Mouse (Mus musculus) embryo, embryonic 10 days (tissue): ENCODE data around the gene Arid1a.
A peak's percentile ranks its signal among the peaks of the same experiment; 100 is the strongest.
"Not testable (repeated sequence)": the region's sequence is repeated elsewhere in the genome, so short reads cannot be mapped to it uniquely, and the experiment has no call there.

Experiments
- DNase-seq: peaks from one replicate; pipeline ENCODE4 v3.0.0-alpha.2; 2015; ENCODE audit warnings: low spot score

The Arid1a gene

DNA sequence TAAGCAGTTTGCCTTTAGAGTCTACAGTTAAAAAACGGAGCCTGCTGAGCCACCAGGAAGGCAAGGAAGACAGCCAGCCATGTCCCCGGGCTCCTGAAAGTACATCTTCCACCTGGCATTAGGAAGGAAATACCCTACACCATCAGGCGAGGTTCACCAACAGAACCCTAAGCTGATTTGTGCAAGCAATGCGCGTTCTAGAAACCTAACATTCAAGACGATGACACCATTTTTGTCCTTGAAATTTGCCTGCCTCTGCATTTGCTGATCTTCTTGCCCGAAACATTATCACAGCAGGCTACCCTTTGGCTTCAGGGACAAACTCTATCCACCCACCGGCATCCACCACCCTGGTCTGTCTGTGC lies 82.3 kb downstream of the Arid1a start:
- DNase-seq: no peak

DNA sequence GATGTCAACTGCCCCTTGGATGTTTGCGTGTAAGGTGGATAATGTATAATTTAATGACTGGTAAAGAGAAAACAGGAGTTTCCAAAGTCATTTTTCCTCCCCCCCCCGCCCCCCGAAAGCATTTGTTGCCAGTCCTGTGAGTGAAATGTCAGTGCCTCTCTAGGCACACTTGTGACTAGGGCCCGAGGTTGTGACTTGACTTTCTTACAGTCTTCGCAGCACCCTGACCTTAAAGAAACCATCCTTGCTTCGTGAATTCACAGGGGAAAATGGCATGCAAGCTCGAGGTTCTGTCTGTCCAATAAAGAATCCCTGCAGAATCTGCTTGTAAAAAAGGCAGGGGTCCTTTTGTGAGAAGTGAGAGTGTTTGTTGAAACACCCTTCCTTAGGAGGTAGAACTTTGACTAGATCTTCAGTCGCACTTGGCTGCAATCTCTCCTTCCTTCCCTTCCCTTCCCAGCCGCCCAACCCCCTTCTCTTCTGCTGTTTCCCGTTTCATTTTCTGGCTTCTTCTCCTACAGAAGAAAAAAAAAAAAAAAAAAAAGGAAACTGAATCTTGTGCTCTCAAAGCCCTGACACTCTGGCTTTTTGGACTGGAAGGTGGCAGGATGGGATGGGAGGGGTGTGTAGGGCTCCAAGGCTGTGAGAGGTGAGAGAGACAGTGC lies 82.8 kb downstream of the Arid1a start:
- DNase-seq: no peak

DNA sequence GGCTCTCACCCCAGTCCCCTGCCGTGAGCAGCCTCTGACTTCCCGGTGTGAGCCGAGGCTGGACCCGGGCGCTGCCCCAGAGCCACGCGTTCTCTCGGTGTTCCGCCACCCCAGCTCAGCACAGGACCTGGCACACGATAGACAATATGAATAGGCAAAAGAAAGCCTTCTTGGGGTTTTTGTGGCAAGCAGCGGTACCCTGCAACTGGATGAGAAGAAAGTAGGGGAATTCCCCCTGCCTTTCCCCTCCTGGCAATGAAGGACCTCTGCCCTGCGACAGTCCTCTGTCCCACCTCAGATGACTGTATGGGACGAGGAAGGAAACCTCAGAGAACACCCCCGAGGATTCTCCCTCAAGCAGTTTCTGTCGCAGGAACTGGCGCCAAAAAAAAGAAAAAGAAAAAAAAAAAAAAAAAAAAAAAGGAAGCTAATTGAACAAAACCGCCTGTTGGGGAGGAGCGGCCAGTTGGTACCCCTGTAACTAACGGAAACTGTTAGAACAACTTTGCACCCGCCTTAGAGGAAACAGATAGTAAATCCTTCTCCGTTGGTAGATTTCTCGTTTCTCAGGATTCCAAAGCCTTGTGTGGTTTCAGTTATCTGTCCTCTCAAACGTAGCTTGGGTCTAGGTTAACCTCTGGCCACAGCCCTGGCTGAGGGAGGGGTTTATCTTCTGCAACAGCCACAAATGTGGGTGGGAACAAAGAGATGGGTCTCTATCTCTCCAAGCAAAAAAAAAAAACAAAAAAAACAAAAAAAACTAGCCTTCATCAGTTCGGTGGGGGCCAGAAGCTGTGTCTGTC lies 83.5 kb downstream of the Arid1a start:
- peak; percentile 55 for DNase-seq

DNA sequence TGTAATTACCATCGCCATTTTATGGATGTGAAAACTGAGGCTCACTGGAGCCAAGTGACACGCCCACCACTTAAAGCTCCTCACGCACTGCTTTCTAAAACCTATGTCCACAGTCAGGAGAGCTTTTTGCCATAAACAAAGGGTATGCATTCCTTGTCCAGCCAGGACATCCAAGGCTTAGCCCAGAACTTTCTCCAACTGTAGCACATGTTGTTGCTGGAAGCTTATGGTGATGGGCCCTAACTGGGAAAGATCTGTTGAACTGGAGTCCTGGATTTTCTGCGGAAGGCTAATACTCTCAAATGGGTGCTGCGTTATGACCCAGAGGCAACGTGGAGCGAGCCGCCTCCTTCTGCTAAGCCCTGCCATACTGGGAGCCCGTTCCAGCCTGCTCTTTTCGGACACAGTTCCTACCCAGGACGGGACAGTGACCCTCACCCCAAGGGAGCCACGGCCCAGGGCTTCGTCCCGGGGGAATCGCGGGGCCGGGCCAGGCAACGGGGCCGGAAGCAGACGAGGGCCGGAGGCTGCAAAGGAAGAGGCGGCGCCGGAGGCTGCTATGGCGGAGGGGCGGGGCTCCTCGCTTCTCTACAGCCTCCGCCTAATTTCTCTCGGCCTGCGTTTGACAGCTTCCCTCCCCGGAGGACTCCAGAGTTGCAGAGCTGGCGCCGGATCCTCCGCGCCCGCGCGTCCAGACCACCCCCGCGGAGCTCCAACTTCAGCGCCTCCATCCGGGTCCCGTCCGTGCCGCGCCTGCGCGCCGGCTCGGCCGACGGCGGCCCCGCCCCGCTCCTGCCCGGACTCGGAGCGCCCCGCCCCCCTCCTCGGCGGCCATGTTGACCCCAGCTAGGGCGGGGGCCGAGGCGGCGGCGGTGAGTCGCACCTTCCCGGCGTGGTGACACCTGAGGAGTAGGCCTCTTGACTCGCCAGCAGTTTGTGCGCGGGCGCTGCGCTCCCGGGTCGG lies 84.4 kb downstream of the Arid1a start, which contains the start of gene Pigv:
Gene Pigv, minus strand, starts transcription at position 767 of the 964 bp plus-strand sequence.
- peak; percentile 87 for DNase-seq

DNA sequence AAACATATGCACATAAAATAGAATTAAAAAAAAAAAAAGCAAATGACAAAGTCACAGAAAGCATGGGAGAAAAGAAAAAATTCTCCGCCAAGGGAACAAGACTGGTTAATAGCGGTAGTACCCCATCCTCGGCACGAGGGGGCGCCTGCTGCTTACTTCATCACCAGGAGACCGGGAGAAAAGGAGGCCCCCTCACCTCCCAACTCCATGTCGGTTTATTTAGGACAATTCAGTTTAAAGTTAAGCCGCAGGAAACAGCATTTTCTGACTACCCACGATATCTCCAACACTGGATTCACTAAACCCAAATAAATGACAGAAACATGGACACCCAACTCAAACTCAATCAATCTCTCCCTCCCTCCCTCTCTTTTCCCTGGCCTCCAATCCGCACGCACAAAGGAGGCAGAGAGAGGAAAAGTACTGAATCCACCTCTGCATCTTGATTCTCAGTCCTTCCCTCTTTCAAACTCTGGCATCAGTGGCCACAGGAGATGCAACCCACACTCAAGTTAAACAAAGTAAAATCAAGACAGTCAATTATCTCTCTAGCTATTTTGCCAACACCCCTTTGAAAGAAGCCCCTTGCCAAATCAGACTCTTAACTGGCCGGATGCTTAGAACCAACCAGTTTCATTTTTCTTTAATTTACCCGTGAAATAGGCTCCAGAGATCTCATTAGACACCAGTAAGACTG lies 85.2 kb downstream of the Arid1a start:
- DNase-seq: peak; percentile 87

DNA sequence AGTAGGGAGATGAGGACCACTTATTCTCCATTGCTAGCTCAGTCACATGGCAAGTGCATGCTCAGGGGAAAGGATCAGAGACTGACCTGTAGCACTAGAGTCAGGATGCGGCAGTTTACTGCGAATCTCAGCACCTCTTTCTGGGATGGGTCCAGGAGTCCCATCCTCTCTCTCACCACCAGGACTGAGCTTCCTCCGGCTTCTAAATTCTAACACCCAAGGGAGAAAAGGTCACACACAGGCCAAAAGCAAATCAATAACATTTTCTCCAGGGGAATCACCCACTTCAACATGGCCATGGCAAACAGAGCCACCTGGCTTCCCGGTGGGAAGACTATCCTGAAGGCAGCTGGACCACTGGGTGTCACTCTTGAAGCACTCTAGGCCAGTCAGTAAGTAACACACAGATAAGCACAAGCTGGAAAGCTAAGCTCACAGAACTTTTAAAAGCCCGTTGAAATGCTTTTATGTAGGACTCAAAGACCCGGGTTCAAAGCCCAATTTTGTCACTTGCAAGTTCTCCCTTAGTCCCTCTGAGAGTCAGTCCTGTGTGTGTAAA lies 86.8 kb downstream of the Arid1a start:
- DNase-seq: no peak

DNA sequence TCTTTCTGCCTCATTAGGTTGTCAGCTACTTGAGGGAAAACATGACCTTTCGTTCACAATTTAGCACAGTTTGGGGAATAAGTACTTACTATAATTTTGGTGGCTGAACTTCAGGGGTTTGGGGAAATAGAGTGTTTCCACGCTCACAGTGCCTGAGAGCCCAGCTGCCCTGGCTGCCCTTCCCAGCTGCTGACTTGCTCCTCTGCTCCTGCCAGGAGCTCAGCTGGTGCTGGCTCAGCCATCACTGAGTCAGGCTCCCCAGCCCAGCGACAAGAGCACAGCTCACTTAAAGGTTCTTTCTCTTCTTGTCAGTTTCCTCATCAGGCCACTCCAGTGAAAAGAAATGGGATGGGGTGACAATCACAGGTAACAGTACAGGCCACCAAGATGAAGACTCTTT lies 88.0 kb downstream of the Arid1a start:
- DNase-seq: no peak

DNA sequence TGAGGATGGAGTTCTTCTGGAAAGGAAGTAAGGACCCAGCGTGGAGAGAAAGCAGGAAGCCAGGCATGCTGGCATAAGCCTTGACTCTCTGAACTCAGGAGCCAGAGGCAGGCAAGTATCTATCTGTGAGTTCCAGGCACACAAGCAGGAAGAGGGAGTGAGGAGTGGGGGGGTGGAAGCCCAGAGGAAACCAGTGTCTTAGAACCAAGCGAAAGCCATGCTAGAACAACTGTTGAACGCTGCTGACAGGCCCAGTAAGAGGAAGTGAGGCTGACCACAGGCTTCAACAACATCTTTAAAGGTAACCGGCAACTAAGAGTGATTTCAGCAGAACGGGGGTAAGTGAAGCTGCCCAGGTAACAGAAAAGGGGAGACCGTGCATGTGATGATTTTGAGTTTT lies 90.4 kb downstream of the Arid1a start:
- no peak for DNase-seq

DNA sequence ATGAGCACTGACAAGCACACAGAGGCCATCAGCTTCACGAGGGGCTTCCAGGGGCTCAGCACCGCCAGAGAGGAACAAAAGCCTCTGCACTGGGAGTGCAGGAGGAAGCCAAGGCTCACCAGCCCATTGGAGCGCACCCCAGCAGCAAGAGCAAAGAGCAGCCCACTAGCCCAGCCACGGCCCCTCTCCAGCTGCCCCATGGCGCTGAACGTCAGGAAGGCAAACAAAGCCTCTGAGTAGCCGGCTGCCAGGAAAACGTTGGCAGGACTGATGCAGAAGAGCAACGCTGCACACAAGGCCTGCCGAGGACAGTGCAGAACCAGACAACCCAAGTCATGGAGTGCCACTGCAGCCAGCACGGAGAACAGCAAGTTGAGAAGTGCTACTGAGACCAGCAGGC lies 91.5 kb downstream of the Arid1a start:
- DNase-seq: no peak

DNA sequence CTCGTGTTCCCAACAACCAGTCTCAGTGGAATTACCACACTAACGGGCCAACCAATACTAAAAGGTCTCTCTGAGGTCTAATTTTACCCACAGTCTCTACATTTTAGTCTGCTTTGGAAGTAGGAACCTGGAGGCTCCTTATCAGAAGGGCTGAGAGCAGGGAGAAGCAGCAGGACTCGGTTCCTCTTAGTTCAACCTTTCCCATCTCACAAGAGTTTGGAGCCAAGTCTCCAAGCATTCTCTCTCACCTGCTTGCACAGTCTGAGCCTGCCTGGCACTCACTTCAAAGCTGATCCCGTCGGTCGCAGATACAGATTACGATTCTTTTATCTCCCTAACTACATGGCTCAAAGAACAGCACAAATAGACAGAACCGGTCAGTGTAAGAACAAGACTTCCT lies 93.6 kb downstream of the Arid1a start:
- DNase-seq: no peak

DNA sequence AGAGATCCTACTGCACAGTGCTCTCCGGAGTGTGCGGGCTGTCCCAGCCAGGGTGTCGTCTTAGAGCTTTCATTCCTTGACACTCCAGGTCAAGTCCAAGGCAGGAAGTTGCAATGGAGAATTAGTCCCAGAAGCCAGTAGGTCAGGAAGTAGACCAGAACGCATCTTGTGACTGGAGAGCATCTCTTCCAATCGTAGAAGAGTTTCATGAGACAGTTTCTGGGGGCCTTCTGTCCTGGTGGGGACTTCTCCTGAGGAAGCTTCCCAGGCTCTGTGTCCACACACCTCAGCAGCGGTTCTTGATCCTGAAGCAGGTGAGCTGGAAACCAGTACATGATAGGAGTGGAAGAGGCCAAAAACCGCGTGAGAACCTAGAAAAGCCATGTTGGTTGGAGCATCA lies 94.1 kb downstream of the Arid1a start:
- DNase-seq: no peak

DNA sequence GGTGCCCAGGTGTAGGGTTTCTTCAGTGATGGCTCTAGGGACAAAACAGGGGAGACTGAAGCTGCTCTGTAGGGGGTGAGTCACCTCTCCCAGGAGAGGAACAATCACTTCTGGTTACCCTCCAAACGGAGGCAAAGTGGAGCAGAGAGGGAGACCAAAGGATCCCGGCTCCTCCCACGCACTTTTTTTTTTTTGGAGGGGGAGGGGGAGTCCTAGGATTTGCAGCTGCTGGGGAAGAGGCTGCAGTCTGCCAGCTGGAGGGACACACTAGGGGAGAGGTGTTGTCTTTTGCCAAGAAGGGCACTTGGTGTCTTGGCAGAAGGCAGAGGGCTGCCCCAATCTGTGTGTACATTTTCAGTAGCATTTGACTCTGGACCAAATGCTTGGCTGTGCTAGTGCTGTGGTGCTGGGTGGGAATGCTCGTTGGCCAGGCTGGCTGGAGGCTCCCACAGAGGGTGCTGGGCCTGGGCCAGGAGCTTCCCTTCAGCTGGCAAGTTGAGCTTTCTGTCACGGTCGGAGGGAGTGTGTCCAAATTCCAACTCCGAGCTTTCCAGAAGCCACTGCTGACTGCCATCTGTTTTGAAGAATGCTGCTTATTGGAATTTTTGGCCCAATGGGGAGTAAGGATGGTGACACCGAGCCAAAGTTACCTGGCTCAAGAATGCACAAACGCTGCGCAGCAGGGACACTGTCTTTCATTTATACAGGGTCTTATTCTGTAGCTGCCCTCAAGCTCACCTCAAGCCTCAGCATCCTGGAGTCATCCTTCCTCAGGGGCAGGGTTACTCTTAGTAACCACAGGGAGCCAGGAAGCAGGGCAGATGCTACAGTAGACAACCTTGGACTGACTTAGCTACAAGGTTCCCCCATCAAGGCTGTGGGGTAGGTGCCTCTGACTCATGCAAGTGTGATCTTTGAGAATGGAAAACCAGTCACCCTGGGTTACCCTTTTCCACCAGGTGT lies 96.1 kb downstream of the Arid1a start:
- no peak for DNase-seq

DNA sequence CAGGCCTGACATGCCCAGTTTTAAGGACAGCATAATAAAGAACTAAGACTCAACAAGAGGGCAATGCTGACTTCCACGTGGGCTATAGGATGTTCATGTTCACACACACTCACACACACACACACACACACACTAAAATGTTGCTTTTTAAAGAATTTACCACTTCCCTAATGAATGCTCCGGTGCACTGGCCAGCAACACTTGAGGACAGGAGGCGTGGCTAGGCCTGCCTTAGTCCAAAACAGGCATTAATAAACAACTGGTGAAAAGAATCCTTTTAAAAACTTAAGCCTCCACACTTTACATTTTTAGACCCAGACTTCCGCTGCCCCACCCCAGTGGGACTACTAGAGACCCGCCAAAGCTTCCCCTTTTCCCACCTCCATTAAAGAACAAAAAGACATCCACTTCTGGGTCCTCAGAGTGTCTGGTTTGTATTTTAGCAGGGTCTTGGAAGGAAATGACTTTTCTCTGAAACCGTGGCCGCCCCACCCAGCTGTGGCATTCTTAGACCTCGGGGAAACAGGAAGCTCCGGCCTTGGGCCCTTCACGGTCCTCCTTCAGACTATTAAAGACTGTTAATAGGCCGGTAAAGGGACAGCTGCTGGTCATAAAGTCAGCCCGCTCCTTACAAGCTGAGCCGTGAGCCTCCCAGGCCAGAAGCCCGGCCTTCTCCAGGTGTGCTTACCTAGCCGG lies 96.9 kb downstream of the Arid1a start:
- peak; percentile 53 for DNase-seq

DNA sequence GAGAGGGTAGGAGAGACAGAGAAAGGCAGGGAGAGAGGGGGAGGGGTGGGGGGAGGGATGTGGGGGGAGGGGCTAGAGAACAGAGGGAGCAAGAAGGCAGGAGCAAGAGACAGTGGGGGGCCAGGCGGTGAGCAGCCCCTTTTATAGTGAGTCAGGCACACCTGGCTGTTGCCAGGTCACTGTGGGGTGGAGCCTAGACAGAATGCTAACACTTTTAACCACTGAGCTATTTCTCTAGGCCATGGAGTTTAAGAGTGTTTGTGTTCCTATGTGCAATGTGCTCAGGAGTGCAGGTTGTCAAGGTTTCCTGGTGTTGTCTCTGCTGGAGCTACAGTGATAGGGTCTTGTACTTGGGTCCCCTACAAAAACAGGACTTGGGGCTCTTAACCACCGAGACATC lies 97.8 kb downstream of the Arid1a start:
- DNase-seq: no peak

DNA sequence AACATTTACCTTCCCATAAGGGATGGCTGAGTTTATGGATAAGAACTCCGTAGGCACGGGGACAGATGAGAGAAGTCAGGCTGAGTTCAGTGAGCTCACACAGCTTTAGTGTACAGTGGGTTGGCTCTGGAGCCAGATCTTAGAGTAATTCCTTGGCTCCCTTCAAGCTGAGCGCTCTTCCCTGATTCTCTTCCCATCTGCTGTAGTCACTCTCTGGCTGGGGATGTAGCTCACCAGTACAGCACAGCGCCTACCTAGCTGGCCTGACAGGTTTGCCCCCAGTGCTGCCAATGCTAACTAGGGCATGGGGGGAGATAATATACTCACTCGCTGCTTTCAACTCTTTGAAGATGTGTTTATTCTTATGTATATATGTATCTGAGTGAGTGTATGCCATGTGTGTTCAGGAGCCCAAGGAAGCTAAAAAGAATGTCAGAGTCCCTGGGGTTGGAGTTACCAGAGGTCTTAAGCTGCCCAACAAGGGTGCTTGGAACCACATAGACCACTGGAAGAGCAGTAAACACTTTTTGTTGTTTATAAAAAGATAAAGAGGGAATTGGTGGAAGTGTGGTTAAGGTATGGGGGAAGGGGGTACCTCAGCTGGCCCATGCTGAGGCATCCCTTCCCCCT lies 98.6 kb downstream of the Arid1a start:
- DNase-seq: no peak

DNA sequence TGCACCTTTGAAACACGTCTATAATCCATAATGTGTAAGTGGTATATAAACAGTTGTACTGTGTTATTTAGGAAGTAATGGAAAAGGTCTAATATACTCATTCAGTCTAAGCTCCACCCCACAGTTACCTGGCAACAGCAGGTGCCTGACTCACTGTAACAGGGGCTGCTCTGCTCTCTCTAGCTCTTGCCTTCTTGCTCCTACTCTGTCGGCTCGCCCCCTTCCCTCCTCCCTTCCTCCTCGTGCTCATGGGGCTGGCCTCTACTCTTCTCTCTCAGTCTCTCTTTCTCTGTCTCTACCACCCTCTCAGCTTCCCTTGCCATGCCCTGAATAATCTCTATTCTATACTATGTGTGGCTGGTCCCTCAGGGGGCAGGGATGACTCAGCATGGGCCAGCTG lies 99.6 kb downstream of the Arid1a start:
- DNase-seq: no peak

DNA sequence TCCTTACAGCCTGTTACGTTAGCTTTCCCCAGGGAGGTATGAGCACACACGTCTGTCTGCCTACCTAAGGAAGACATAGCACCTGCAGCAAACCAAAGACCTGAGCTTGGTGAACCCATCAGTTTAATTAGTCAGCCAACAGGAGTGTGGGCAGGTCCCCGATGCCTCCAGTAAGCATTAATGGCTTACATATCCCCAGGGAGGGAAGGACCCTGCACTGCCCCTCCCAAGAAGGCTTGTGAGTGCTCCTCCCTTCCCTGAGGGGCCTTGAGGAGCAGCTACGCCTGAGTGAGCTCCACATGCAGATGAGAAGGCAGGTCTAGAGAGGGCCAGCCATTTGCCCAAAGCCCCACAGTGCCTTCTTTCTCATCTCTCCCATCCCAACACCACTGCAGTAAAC lies 100.3 kb downstream of the Arid1a start:
- DNase-seq: no peak

DNA sequence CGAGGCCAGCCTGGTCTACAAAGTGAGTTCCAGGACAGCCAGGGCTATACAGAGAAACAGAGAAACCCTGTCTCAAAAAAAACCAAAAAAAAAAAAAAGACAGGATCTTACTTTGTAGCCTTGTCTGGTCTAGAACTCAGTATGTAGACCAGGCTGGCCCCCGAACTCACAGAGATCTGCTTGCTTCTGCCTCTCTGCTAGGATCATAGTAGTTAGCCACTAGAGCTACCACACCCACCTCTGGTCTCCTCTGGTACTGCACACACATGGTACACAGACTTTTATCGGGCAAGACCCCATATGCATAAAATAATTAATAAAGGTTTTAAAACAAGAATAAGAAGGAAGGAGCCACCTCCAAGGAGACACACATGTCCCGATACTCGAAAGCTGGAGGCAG lies 102.5 kb downstream of the Arid1a start:
- not testable (repeated sequence) for DNase-seq

DNA sequence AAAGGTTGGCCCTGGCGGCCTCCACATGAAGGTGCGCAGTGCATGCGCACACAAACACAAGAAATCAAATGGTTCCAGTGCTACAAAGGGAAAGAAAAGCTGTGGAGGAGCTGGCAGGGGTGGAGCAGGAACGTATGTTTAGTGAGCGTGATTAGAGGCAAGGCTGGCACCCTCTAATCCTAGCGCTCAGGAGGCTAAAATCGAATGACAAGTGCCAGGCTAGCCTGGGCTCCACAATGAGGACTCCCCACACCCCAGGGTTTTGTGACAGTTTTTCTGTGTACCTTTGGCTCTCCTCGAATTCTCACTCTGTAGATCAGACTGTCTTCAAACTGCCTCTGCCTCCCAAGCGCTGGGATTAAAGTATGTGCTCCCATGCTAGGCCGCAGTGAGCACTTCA lies 103.8 kb downstream of the Arid1a start:
- DNase-seq: no peak
